Mouse (Mus musculus): ENCODE results near the gene Med25.

Med25 gene

DNA sequence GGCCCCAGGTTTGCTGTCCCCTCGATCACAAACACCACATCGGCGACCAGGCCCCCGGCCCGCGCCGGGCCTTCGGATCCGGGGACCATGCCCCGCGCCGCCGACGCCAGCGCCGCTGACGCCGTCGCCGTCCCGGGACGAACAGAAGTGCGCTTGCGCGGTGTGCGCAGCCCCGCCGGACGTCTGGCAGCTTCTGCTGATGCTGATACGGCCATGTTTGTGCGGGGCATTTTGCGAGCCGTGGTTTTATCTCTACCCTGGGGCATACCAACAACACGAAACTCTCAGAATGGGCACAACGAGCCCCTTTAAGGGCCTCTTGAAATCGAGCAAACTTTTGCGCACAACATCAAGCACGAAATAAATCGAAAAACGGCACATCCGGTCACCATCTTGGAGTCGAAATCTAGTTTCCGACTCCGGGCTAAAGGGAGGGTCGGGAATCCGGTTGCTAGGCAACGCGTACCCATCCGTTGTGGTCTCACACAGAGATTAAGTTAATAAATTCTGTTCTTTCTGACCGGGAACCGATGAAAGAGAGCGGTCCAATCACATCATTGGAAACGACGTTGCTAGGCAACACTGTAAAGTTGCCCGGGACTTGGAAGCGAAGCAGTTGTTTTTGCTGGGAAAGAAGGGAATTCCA lies at the start of gene Med25:
Gene Med25 (minus strand): TSS at position 437 of the 646 bp plus-strand sequence.
- peak; percentile 85 to 93 for DNase-seq (ENCODE audit: low spot score in 2 of 2)

DNA sequence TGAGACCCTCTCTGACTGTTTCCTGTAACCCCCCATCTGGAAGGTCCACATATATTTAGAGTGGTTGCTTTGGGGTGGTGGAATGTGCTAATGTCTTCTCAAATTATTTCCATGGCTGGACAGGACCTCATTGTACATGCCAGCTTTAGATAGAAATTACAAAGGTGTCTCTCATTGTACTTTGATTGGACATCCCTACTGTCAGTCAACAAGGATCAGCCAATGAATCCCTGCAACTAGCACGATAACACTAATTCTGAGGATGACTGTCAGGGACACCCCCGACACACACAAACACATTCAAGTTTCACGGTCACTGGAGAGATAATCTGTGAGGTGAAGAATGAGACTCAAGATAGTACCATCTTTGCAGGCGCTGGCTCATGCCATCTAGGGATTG lies 46.2 kb upstream of the Med25 start:
- DNase-seq (ENCODE audit: low spot score in 2 of 2) = no peak

DNA sequence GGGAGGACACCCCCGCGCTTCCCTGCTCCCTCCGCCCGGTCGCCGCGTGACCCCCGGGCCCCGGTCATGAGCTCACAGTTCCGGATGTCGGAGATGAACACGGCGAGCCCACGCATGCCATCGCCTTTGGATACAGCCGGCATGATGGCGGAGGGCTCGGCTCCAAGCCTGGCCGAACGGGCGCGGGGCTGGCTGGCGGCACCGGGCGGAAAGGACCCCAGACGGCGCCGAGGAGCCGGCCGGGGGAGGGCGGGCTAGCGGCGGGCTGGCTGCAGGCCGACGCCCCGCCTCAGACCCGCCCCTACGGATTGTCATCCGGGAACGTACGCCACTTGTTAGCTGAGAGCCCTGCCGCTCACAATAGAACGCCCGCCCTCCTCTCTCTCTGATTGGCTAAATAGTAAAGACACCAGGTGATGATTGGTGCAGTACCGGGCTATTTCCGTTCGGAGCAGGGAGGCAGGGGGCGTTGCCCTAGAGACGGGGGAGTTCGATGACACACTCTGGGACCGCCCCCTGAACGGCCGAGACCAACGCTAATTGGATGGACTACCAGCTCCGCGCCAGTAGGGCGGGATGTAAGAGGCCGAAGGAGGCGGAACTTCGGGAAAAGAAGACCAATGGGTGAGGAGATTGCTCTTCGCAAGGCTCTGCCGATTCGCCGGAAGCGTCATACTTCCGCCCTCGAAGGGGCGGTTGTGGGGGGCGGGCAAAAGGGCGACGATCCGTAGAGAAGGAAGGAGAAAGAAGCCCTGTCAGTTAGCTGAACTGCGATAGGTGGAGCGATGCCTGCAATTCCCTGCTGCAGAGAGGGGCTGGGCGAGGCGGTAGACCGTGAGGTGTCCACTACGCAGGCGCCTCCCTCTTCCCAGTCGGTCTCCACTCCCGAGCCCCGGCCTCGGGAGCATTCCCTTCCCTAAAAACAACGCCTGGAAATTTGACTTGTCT lies 37.0 kb upstream of the Med25 start, which contains the start of gene Ap2a1:
Gene Ap2a1 (minus strand): TSS at position 293 of the 948 bp plus-strand sequence.
- peak; percentile 99 to 100 for DNase-seq (ENCODE audit: low spot score in 2 of 2)

DNA sequence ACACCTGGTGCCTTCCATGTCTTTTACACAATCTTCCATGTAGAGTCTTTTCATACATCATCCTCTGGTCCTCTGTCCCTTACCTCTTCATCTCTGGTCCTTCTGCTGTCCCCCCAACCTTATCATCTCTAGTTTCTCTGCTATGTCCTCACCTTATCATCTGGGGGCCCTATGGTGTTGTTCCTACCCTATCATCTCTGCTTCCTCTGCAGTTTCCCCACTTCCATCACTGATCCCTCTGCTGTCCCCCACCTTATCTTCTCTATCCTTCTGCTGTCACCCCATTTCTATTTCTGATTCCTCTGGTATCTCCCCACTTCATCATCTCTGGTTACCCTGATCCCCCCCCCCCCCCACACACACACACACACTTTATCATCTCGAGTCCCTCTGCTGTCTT lies 36.1 kb upstream of the Med25 start:
- peak in 1 of 2 experiments; percentile 59 for DNase-seq (ENCODE audit: low spot score in 2 of 2)

DNA sequence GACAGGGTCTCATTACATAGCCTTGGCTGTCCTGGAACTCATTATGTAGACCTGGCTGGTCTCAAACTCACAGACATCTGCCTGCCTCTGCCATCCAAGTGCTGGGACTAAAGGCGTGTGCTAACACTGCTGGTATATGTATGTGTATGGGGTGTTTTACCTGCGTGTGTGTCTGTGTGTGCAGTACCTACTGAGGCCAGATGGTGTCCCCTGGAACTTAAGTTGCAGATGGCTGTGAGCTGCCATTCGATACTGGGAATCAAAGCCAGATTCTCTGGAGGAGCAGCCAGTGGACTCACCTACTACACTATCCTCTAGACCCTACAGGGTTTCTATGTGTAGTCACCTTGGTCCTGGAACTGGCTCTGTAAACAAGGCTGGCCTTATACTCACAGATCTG lies 33.0 kb upstream of the Med25 start:
- DNase-seq (ENCODE audit: low spot score in 2 of 2) = peak; percentile 39 to 65

DNA sequence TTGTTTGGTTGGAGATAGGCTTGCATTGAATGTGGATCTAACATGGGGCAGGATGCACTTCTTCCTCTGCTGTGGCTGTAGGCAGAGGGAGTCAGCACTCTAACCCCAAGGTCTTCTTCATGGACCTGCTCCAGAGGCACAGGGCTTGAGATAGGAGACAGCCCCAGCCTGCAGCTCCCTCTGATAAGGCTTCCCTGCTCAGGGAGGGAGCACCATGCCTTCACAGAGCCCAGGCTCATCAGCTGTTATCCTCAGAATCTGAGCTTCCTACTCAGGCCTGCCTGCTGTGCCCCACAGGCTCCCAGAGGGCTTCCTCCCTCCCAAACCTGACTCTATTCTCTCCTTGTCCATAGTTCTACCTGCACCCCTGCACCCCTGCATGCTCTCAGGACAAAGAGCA lies 30.0 kb upstream of the Med25 start:
- DNase-seq (ENCODE audit: low spot score in 2 of 2) = peak in 1 of 2 experiments; percentile 54

DNA sequence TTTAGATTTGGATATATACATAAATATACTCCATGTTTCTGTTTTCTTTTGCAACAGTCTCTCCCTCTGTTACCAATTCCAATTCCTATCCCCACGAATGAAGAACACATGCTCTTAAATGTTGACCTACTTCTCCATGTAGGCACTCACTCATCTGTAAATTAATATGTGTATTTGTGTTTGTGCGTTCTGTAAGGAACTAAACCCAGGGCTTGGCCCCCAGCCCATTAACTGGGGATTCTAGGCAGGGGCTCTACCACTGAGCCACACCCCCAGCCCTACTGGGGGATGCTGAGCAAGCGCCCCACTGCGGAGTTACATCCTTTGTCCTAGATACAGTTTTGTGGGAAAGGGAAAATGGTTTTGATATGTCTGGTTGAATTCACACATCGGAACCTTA lies 26.6 kb upstream of the Med25 start:
- no peak for DNase-seq (ENCODE audit: low spot score in 2 of 2)

DNA sequence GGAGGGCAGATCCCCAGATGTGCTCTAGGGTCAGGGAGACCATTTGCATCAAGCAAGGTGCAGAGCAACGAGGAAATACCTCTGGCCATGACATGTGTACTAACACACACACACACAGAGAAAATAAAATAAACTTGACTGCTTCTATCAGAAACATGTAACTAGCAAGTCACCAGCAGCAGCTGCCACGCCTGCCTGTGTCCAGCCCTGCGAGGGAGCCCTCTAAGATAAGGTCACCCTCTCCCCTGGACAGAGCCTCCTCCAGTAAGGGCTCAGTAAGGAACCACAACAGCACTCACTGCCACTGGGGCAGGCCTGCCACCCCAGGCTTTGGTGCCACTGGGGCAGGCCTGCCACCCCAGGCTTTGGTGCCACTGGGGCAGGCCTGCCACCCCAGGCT lies 25.7 kb upstream of the Med25 start:
- no peak for DNase-seq (ENCODE audit: low spot score in 2 of 2)

DNA sequence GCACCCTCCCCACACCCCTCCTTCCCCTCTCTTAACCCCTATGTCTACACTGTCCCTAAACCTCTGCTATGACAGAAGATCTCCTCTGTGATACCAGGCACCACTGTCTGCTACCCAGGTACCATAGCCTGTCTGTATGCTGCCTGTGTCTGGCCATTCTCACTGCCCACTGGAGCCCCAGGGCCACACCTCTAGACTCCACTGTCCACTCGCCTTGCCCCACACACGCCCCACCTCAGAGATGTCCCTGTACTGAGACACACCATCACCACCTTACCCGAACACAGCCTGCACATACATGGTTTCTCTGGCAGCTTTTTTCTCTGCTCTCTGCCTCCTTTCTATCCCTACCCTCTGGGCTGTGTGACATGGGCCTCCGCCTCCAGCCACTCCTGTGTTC lies 24.4 kb upstream of the Med25 start:
- DNase-seq (ENCODE audit: low spot score in 2 of 2) = no peak

DNA sequence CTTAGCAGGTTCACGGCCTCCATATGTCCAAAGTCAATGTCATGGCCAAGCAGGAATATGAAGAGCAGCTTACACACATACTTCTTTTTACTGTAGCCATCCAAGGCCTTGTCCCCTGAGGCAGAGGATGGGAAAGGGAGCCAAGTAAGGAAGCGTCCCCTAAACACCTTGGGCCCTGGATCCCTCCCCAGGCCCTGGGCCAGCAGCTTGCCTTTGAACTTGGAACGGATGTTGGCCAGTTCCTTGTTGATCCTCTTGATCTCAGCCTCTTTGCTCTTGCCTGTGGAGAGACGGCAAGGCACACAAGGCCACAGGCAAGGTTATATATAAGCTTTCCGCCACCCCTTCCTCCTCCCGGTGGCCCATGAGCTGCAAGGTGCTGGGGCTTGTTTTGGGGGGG lies 23.7 kb upstream of the Med25 start:
- DNase-seq (ENCODE audit: low spot score in 2 of 2) = no peak

DNA sequence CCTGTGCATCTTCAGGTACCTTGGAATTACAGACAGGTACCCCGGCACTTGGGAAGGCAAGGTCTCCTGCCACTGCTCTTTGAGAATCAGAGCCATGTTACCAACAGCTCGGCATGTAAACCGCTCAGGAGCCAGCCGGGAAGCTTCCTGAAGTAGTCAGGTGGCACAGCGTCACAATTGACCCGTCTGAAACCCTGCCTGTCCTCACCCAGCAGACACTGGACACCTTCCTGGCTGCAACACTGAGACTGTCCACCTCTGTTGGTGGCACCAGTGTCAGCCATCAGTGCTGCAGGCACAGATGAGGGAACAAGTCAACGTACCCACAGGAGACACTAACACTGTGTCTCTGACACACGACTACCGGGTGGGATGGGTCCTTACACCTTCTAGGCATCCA lies 22.8 kb upstream of the Med25 start:
- peak in 1 of 2 experiments; percentile 54 for DNase-seq (ENCODE audit: low spot score in 2 of 2)

DNA sequence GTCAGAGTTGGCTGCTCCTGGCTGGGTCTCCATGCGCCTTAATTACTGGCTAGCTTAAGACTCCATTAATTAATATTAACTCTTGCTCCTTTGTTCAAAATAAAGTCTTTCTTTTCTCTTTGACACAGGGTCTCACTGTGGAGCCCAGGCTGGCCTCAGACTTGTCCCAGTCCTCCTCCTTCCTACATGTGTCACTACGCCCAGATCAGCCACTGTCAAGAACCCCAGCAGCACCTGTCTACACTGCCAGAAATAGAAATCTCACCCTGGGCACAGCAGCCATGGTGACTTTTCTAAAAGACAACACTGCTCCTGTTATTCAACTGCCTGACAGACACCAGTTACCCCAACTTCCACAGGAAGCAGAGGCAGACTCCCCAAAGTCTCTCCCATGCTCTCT lies 21.9 kb upstream of the Med25 start:
- DNase-seq (ENCODE audit: low spot score in 2 of 2) = no peak

DNA sequence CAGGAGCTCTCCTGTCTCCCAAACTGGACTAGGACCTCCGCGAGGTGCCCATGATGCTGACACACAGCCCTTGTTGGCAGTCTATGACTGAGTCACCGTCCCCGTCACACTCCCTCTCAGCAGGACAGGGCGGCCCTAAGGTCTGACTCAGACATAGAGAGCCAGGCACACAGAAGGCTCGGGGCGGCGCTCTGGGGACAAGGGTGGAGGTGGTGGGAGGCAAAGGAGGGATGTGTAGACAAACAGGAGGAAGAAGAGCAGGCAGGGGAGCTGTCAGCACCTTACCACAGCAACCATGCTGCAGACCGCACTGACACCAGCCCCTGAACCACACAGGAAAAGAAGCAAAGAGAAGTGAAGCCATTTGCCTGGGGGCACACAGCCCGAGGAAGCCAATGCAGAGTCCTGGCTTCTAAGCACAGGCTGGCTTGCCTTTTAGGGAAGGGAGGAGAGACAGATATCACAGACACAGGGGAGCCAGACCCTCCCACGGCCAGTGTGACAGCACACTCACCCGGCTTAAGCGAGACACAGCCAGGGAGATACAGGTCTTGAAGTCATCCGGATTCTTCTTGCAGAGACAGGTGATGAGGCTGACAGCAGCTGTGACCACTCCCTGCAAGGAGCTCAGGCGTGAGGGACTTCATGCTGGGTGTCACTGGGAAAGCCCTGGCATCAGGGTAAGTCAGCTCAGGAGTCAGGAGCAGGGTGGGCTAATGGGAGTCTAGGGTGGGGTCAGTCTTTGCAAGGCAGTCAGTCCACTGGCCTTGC lies 16.4 kb upstream of the Med25 start:
- DNase-seq (ENCODE audit: low spot score in 2 of 2) = no peak

DNA sequence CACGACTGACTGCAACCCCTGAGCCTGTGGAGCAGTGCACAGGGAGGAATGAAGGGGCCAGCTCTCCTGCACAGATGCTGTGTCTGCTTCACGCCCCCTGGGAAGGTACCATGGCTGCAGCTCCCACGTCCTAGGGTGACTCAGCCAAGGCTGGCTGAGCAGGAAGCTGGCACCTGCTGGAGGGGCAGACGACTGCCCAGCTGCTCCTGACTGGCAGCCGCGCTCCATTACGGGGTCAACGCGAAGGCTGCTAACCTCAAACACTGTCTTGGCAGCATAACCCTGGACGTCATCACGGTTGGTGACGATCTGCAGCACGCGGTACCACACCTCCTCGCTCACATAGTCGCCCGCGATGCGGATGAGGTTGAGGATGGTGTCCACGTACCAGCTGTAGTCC lies 12.9 kb upstream of the Med25 start:
- no peak for DNase-seq (ENCODE audit: low spot score in 2 of 2)

DNA sequence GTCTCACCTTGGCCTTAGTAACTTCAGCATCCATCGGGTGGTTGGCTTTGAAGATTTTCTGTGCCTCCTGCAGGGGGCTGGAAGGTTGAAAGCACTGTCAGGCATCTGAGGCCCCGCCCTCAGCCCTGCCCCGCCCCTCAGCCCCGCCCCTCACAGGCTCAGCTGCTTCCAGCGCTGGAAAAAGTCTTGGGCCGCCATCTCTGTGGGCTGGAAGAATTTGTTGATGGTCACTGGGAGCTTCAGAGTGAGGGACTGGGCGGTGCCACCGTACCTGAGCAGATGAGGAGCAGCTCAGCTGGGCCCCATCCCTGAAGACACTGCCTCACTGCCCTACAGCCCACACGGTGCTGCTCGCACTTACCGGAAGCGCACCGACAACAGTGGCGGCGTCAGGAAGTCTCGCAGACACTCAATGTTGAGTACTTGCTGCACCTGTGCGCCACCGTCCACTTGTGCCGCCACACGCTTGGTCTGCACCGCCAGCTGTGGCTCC lies 8.8 kb upstream of the Med25 start:
- no peak for DNase-seq (ENCODE audit: low spot score in 2 of 2)

DNA sequence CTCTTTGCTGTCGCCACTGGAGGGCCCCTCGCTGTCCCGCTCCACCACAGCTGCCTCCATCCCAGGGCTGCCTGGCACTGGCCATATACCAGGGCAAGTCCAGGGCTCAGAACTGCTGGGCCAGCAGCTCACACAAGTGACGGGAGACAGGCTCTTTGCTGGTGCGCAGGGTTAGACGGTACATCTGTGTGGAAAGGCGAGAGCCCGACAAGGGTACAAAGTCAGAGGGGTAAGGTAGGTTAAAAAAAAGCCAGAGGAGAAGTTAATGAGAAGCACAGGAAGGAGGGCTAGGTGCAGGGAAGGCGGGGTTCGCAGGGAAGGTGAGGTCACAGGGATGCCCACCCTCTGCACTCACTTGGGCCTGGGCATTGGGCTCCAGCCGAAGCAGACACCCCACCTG lies 8.1 kb upstream of the Med25 start:
- no peak for DNase-seq (ENCODE audit: low spot score in 2 of 2)

DNA sequence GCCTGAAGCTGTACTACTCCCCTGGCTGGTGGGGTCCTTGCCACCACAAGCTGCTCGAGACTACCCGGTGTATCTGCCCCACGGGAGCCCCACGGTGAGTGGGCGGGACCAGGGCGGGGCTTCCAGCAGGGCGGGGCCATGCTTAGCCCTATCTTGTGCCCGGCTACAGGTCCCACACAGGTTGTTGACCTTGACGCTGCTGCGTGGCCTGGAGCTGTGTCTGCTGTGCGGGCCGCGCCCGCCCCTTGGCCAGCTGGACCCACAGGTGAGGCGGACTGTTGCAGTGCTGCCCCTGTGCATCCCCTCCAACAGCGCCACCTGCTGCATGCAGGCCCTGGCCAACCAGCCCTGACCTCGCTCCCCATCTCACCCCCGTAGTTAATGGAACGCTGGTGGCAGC lies 6.1 kb upstream of the Med25 start:
- DNase-seq (ENCODE audit: low spot score in 2 of 2) = peak in 1 of 2 experiments; percentile 54

DNA sequence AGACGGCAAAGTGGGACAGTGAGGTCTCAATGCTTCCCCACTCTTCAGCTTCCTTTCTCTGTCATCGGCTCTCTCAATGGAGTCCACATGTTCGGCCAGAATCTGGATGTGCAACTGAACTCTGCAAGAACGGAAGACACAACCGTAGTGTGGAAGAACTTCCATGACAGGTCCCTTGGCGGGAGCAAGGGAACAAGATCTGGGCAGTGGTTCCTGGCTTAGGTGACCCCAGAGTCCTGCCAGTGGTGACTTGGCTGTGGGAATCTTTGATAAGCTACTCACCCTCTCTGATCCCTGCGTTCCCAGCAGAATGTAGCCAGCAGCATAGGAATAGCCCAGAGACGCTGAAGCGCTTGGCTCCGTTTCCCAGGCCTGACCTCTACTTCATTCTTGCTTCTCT lies 4.0 kb upstream of the Med25 start:
- no peak for DNase-seq (ENCODE audit: low spot score in 2 of 2)

DNA sequence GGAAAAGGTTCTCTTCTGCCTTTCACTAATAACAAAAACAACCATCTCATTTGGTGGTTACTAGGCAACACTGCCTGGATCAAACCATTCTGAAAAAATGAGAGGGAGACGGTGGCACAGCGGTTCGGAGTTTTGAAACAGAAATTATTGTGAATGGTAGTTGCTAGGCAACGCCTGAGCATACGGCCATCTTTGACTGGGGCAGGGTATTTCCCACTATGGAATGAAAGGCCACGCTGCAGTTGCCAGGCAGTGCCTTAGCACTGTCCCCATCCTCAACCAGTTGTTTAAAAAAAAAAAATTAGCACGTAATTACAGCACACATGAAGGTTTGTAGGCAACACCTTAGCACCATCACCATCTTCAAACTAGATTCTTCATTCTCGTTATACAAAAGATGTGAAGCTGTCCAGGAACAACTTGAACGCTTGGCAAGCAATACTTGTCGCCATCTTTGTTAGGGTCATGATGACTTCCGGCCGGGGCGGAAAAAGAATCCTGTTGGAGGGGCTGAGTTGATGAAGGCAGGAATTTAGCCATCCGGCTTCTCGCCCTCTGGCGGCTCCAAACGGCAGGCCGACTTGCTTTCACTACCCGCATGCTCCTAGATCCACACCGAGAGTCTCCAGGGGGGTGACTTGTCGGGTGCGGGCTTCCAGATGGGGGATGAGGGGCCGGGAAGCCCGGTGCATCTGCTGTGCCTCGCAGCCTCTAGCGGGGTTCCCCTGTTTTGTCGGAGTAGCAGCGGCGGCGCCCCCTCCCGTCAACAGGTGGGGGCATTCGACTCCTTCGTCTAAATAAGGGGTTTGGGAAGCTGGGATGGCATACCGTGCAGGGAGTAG lies 3.3 kb upstream of the Med25 start, which contains the start of gene Fuz:
Gene Fuz (plus strand): TSS at position 487 of the 842 bp plus-strand sequence.
- peak; percentile 79 to 87 for DNase-seq (ENCODE audit: low spot score in 2 of 2)

DNA sequence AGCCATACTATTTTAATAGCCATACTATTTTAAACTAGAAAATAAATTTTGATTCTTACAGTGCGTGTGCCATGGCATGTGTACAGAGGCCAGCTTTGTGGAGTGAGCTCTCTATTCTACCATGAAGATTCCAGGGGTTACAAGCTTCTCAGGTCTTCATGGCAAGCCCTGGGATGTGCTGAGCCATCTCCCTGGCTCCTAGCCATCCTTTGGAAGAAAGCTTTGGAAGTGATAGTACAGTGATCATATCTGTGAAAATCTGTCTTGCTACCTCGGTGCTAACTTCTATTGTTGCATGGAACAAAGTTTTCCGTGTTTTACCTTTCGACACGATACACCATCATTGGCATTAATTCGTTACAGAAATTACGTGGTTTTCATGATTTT lies 2.7 kb upstream of the Med25 start:
- DNase-seq (ENCODE audit: low spot score in 2 of 2) = no peak

DNA sequence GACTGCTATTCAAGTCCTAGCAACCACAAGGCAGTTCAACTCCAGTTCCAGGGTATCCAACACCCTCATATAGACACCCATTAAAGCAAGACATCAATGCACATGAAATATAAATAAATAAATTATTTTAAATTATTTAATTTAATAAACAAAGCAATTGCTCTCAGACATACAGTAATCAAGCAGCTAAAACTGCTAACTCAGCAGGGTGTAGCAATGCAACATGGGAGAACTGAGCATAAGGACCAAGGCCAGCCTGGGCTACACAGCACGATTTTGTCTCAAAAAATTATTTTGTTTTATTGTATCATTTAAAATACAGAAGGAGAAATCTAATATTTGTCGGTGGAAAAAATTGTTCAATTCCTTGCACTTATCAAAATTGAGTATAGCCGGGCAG lies 1.7 kb upstream of the Med25 start:
- DNase-seq (ENCODE audit: low spot score in 2 of 2) = no peak

Data from spleen, postnatal 4 days (tissue).